Mouse (Mus musculus): ENCODE measurements around the gene Sun1. TPM values are rescaled to one million over a fixed set of nuclear protein-coding genes. Genes with fewer than 3 reads are reported as not detected.

The Sun1 gene
- total RNA-seq (2023): 65.3 and 73.1 TPM in 2 replicates

GRCm38 (mm10) chr5:139199995-139200769 lies at the start of gene Sun1:
Sun1 (plus strand) TSS chr5:139200637.

GRCm38 (mm10) chr5:139252081-139252909 lies 51.9 kb downstream of the Sun1 start, which contains the start of gene Get4:
Get4 (plus strand) TSS chr5:139252324.

Other genes starting within 250 kb of the Sun1 start
- 0.61 TPM in 1 of 2 replicates, not detected in the other for gene Pdgfa, start 203.3 kb upstream of the Sun1 start, total RNA-seq (2023)
- 0.48 TPM in 1 of 2 replicates, not detected in the other for gene Prkar1b, start 50.6 kb upstream of the Sun1 start, total RNA-seq (2023)
- gene Dnaaf5, start 50.4 kb upstream of the Sun1 start, total RNA-seq (2023): 4.3 and 5.0 TPM in 2 replicates
- gene Get4, start 51.7 kb downstream of the Sun1 start, total RNA-seq (2023): 30.7 and 43.7 TPM in 2 replicates
- 72.6 and 86.9 TPM in 2 replicates for gene Adap1, start 125.0 kb downstream of the Sun1 start, total RNA-seq (2023)
- 24.1 and 24.3 TPM in 2 replicates for gene Cox19, start 150.8 kb downstream of the Sun1 start, total RNA-seq (2023)
- gene Cyp2w1, start 152.0 kb downstream of the Sun1 start, total RNA-seq (2023): not detected in 2 replicates
- 6.5 and 8.9 TPM in 2 replicates for gene Gpr146, start 177.1 kb downstream of the Sun1 start, total RNA-seq (2023)
- 28.8 and 34.8 TPM in 2 replicates for gene C130050O18Rik, start 204.6 kb downstream of the Sun1 start, total RNA-seq (2023)
- 0.45 and 0.60 TPM in 2 replicates for gene Gper1, start 222.5 kb downstream of the Sun1 start, total RNA-seq (2023)

Measured in neutrophil, adult 65 days (primary cell).